Comparison of ENCODE assay signal across 9 mouse cellular contexts in the genomic region with DNA sequence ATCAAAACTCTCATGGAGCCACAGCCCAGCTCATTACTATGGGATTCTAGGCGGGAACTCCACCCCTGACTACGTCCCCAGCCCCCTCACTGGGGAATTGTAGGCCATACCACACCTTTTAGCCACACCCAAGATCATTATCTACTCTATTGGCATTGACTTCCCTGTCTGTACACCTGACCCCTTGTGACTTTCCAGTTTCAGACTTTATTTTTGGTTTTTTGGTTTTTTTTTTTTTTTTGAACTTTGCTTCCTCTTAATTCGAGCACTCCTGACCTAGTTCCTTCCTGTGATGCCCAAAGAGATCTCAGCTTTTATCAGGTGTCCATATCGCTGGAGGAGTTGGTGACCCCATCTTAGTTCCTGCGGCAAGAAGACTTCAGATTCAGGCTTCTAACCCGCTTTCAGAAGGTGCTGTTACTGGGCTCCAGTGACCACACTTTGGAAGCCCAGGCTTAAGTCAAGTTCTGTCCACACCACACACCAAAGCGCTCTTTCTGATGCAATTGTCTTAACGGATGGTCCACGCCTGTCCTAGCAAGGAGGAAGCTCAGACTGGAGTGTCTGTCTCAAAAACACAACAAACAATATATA. TPM values are rescaled to one million over a fixed set of nuclear protein-coding genes. Genes with fewer than 3 reads are reported as not detected.
DNase-seq lines count a peak whose midpoint lies in the region; ATAC-seq lines count a peak whose summit lies in the region.
"Had no signal": no experiment of that assay in that cellular context is flagged by ENCODE, and none has a peak within 500 bp of the region (broad histone marks: within the 10 kb centered on the region; RNA-seq: fewer than 3 reads in every experiment).

Gene Tjp3 (minus strand): TSS at position 71 of the 594 bp plus-strand sequence.

- DNase-seq in lung, postnatal 10 days: no peak
- no peak for DNase-seq in forebrain, embryonic 11.5 days (ENCODE audit: low spot score)
- no peak for DNase-seq in retina, embryonic 14.5 days (ENCODE audit: low spot score)
- DNase-seq in cerebellum, adult 11 months: no peak
- no peak for DNase-seq in urinary bladder, postnatal 25 days (ENCODE audit: low spot score)
- DNase-seq: adrenal gland, postnatal 14 days had no signal

- ATAC-seq in lung, embryonic 16.5 days (ENCODE audit: low read depth): no peak
- ATAC-seq in forebrain, embryonic 11.5 days (replicated peaks; ENCODE audit: low FRiP score): no peak
- ATAC-seq in limb, embryonic 12.5 days (ENCODE audit: insufficient number of reproducible peaks, insufficient read depth, low FRiP score, low TSS enrichment, low read depth): no peak
- no peak for ATAC-seq in neural tube, embryonic 15.5 days (ENCODE audit: low FRiP score)

- peaks cover 4% of the 10 kb centered on the region; the same call in 1 of the 2 replicates for H3K27me3 ChIP-seq in lung, embryonic 16.5 days (ENCODE audit: control insufficient read depth, insufficient read depth, low read depth, low read length)
- peaks cover 20% of the 10 kb centered on the region for H3K27me3 ChIP-seq in forebrain, embryonic 11.5 days (ENCODE audit: control insufficient read depth, insufficient read depth, low read length)
- H3K27me3 ChIP-seq in limb, embryonic 12.5 days: peaks cover 54% of the 10 kb centered on the region
- H3K27me3 ChIP-seq in neural tube, embryonic 15.5 days (replicated peaks): peaks cover 30% of the 10 kb centered on the region

- no peaks in the 10 kb centered on the region for H3K9me3 ChIP-seq in lung, embryonic 16.5 days (ENCODE audit: control insufficient read depth, low read length)
- no peaks in the 10 kb centered on the region for H3K9me3 ChIP-seq in forebrain, embryonic 11.5 days (ENCODE audit: control insufficient read depth, low read length)
- H3K9me3 ChIP-seq in limb, embryonic 12.5 days: no peaks in the 10 kb centered on the region
- H3K9me3 ChIP-seq in neural tube, embryonic 15.5 days (replicated peaks): no peaks in the 10 kb centered on the region

- H3K4me3 ChIP-seq in lung, embryonic 16.5 days (ENCODE audit: low read length): peak within 1 kb of the TSS; percentile 44
- peak within 1 kb of the TSS; percentile 82; the same call in 1 of the 2 replicates for H3K4me3 ChIP-seq in forebrain, embryonic 11.5 days (ENCODE audit: low read depth, low read length)
- H3K4me3 ChIP-seq in limb, embryonic 12.5 days (replicated peaks): peak within 1 kb of the TSS; percentile 78
- H3K4me3 ChIP-seq in neural tube, embryonic 15.5 days (replicated peaks): peak within 1 kb of the TSS; percentile 90

- H3K9ac ChIP-seq in lung, embryonic 16.5 days (ENCODE audit: low read length): peak within 1 kb of the TSS; percentile 43
- no peak within 1 kb of the TSS for H3K9ac ChIP-seq in forebrain, embryonic 11.5 days (ENCODE audit: low read length)
- H3K9ac ChIP-seq in limb, embryonic 12.5 days (replicated peaks): 0 out of 2 replicates have a peak within 1 kb of the TSS, but pooled peaks have one; percentile 31
- no peak within 1 kb of the TSS for H3K9ac ChIP-seq in neural tube, embryonic 15.5 days (replicated peaks)

- no peaks in the 10 kb centered on the region for H3K36me3 ChIP-seq in lung, embryonic 16.5 days (ENCODE audit: control insufficient read depth, insufficient read depth, low read length)
- H3K36me3 ChIP-seq in forebrain, embryonic 11.5 days (ENCODE audit: control insufficient read depth, insufficient read depth, low read length): no peaks in the 10 kb centered on the region
- H3K36me3 ChIP-seq in limb, embryonic 12.5 days: peaks cover 10% of the 10 kb centered on the region; the same call in 1 of the 2 replicates
- H3K36me3 ChIP-seq in neural tube, embryonic 15.5 days: no peaks in the 10 kb centered on the region

- H3K4me1 ChIP-seq in lung, embryonic 16.5 days (replicated peaks; ENCODE audit: control insufficient read depth, insufficient read depth, low read length): peaks cover 28% of the 10 kb centered on the region
- H3K4me1 ChIP-seq in forebrain, embryonic 11.5 days (replicated peaks; ENCODE audit: control insufficient read depth, insufficient read depth, low read length): peaks cover 18% of the 10 kb centered on the region; the same call in 1 of the 2 replicates
- peaks cover 25% of the 10 kb centered on the region for H3K4me1 ChIP-seq in limb, embryonic 12.5 days (replicated peaks)
- H3K4me1 ChIP-seq in neural tube, embryonic 15.5 days: peaks cover 46% of the 10 kb centered on the region

- peak within 1 kb of the TSS; percentile 55 for H3K4me2 ChIP-seq in lung, embryonic 16.5 days (ENCODE audit: low read depth, low read length)
- H3K4me2 ChIP-seq in forebrain, embryonic 11.5 days (ENCODE audit: low read depth, low read length, severe bottlenecking): no peak within 1 kb of the TSS
- peak within 1 kb of the TSS; percentile 98; the same call in 1 of the 2 replicates for H3K4me2 ChIP-seq in limb, embryonic 12.5 days
- peak within 1 kb of the TSS; percentile 95 for H3K4me2 ChIP-seq in neural tube, embryonic 15.5 days

- 51% methylated on average over 9 of the region's 9 CpGs for WGBS in lung, embryonic 16.5 days
- 81% methylated on average over 9 of the region's 9 CpGs for WGBS in forebrain, embryonic 11.5 days
- WGBS in limb, embryonic 12.5 days: 70% methylated on average over 9 of the region's 9 CpGs
- 80% methylated on average over 9 of the region's 9 CpGs for WGBS in neural tube, embryonic 15.5 days

- peak within 1 kb of the TSS; percentile 92 for H3K27ac ChIP-seq in lung, embryonic 16.5 days (ENCODE audit: low read length)
- no peak within 1 kb of the TSS for H3K27ac ChIP-seq in forebrain, embryonic 11.5 days (ENCODE audit: low read depth, low read length)
- H3K27ac ChIP-seq in limb, embryonic 12.5 days: no peak within 1 kb of the TSS
- H3K27ac ChIP-seq in neural tube, embryonic 15.5 days (replicated peaks): 0 out of 2 replicates have a peak within 1 kb of the TSS, but pooled peaks have one; percentile 4

RNA-seq across cellular contexts. Expression of gene Tjp3, which starts in this region (rescaled TPM):
- 29.3 and 32.9 TPM in 2 replicates for polyA plus RNA-seq in lung, embryonic 16.5 days (2015; fragmentation: Nextera tagmentation; extraction: Ambion mirVana)
- 10.1 and 11.9 TPM in 2 replicates for polyA plus RNA-seq in forebrain, embryonic 11.5 days (2014; fragmentation: Nextera tagmentation; extraction: Ambion mirVana)
- 3.2 and 3.6 TPM in 2 replicates for polyA plus RNA-seq in limb, embryonic 12.5 days (2016; fragmentation: Nextera tagmentation; extraction: Ambion mirVana)
- 4.1 and 7.9 TPM in 2 replicates for polyA plus RNA-seq in neural tube, embryonic 15.5 days (2015; fragmentation: Nextera tagmentation; extraction: Ambion mirVana)

Comparison
In these comparisons a context has a peak if more than half of its experiments do, and no peak if none do; other contexts are left out.
1. H3K27ac ChIP-seq: peak in lung, embryonic 16.5 days (single experiment) and neural tube, embryonic 15.5 days (single experiment); none in forebrain, embryonic 11.5 days (single experiment) and limb, embryonic 12.5 days (single experiment).
2. H3K9ac ChIP-seq: peak in lung, embryonic 16.5 days (single experiment) and limb, embryonic 12.5 days (single experiment); none in forebrain, embryonic 11.5 days (single experiment) and neural tube, embryonic 15.5 days (single experiment).
3. Peak in every context shown above with its lines, with median percentiles within 50 percentile points of each other: H3K4me3 ChIP-seq.